Mouse (Mus musculus) bone marrow, adult 2 months (tissue): Measurements from ENCODE around the gene Ap4b1.

Experiments used
- CTCF ChIP-seq: fragments of 200-500 bp; IDR thresholded peaks from 2 replicates; pipeline ENCODE4 v1.5.1; 2011; ENCODE audit warnings: low read length, control low read depth; ENCODE audit not compliant: control insufficient read depth, insufficient read depth
- POLR2A ChIP-seq: fragments of 200-500 bp; IDR thresholded peaks from 2 replicates; pipeline ENCODE4 v1.6.1; 2011; ENCODE audit warnings: low read depth, mild to moderate bottlenecking, control low read depth, low read length, borderline replicate concordance; ENCODE audit not compliant: control insufficient read depth

- TF ChIP-seq CTCF (no peak), POLR2A (no peak)
These were observed 20.2 kb upstream of the Ap4b1 start for GRCm38 (mm10) chr3:103789096-103789495.
